Mouse (Mus musculus) heart, embryonic 14.5 days (tissue): Measurements from ENCODE around the gene Parp6. TPM values are rescaled to one million over a fixed set of nuclear protein-coding genes. Genes with fewer than 3 reads are reported as not detected.

Experiments used
- ATAC-seq: fragments of 200-750 bp; cut with Nextera tagmentation; 2 replicates; pipeline ENCODE4 v1.8.0; 2017; ENCODE audit warnings: low read depth, moderate TSS enrichment; ENCODE audit not compliant: insufficient number of reproducible peaks, insufficient read depth, low FRiP score
- H3K27ac ChIP-seq, 2 experiments: fragments of 200-500 bp in 1 of 2; fragments of 300-500 bp in 1 of 2; sonication (generic) in 1 of 2; replicated peaks in 1 of 2; 2 replicates each; pipeline ENCODE4 v1.5.1; 2012 to 2014; ENCODE audit warnings: low read depth in 2 of 2, low read length in 2 of 2, control low read depth in 1 of 2, mild to moderate bottlenecking in 1 of 2, mixed read lengths in 1 of 2; ENCODE audit not compliant: control insufficient read depth in 1 of 2, insufficient read depth in 1 of 2
- H3K27me3 ChIP-seq: fragments of 300-500 bp; sonication (generic); 2 replicates; pipeline ENCODE4 v1.6.1; 2014; ENCODE audit warnings: mild to moderate bottlenecking, low read length, control low read depth; ENCODE audit not compliant: control insufficient read depth, insufficient read depth
- H3K36me3 ChIP-seq: fragments of 300-500 bp; sonication (generic); 2 replicates; pipeline ENCODE4 v1.6.1; 2014; ENCODE audit warnings: mild to moderate bottlenecking, control low read depth, low read length, mixed read lengths; ENCODE audit not compliant: control insufficient read depth, insufficient read depth
- H3K4me1 ChIP-seq, 2 experiments: fragments of 200-500 bp in 1 of 2; fragments of 300-500 bp in 1 of 2; sonication (generic) in 1 of 2; 2 replicates each; pipeline ENCODE4 v1.6.1; 2012 to 2014; ENCODE audit warnings: low read length in 2 of 2, control low read depth in 1 of 2, mixed read lengths in 1 of 2; ENCODE audit not compliant: control insufficient read depth in 2 of 2, insufficient read depth in 2 of 2
- H3K4me2 ChIP-seq: fragments of 300-500 bp; sonication (generic); 2 replicates; pipeline ENCODE4 v1.6.1; 2014; ENCODE audit warnings: mild to moderate bottlenecking, low read length
- H3K4me3 ChIP-seq, 2 experiments: fragments of 200-500 bp in 1 of 2; fragments of 300-500 bp in 1 of 2; sonication (generic) in 1 of 2; 2 replicates each; pipeline ENCODE4 v1.5.1; 2012 to 2014; ENCODE audit warnings: low read length in 2 of 2, mild to moderate bottlenecking in 2 of 2, control low read depth in 1 of 2, low read depth in 1 of 2, moderate library complexity in 1 of 2; ENCODE audit not compliant: control insufficient read depth in 1 of 2, insufficient read depth in 1 of 2
- H3K9ac ChIP-seq: fragments of 300-500 bp; sonication (generic); 2 replicates; pipeline ENCODE4 v1.6.1; 2014; ENCODE audit warnings: mild to moderate bottlenecking, low read length
- H3K9me3 ChIP-seq: fragments of 300-500 bp; sonication (generic); 2 replicates; pipeline ENCODE4 v1.6.1; 2016; ENCODE audit warnings: low read length, control low read depth; ENCODE audit not compliant: control insufficient read depth
- WGBS: fragments of 180-500 bp; shearing (Covaris S2); extraction: QIAGEN DNeasy Blood & Tissue Kit; methylation state at CpG from one replicate; pipeline ENCODE4 v1.1.7; 2014; 5-methylcytosine and 5-hydroxymethylcytosine counted together
- polyA plus RNA-seq: library from polyadenylated mRNA; unstranded; fragments of >200 nt; fragmentation: Nextera tagmentation; extraction: Ambion mirVana; gene quantifications from 2 replicates; pipeline ENCODE4 v1.2.1, GENCODE M21; 2014

The Parp6 gene
- polyA plus RNA-seq, 1 experiment from 2014 or later: 24.6 TPM

- H3K4me3 ChIP-seq: peak overlapping the region; percentile 75 to 98
- H3K27ac ChIP-seq: peak overlapping the region; percentile 99 to 100
- peaks cover 32% of the 10 kb centered on the region for H3K36me3 ChIP-seq
- under 1% methylated on average over 64 of the region's 65 CpGs for WGBS
- peaks cover 14 to 42% of the 10 kb centered on the region in 2 experiments for H3K4me1 ChIP-seq
- H3K9ac ChIP-seq: peak overlapping the region; percentile 98
- H3K27me3 ChIP-seq: no peaks in the 10 kb centered on the region
- ATAC-seq: peak; percentile 14; the same call in 1 of the 2 replicates
- H3K9me3 ChIP-seq: no peaks in the 10 kb centered on the region
- peak overlapping the region; percentile 74 for H3K4me2 ChIP-seq
Measured at GRCm38 (mm10) chr9:59656635-59657617, 39.8 kb downstream of the Parp6 start.

GRCm38 (mm10) chr9:59658146-59658545 lies 41.1 kb downstream of the Parp6 start:
- H3K9me3 ChIP-seq: no peaks in the 10 kb centered on the region
- H3K27me3 ChIP-seq: no peaks in the 10 kb centered on the region
- H3K4me1 ChIP-seq: peaks cover 22 to 54% of the 10 kb centered on the region in 2 experiments
- H3K9ac ChIP-seq: peak overlapping the region; percentile 98
- peak overlapping the region; percentile 74 for H3K4me2 ChIP-seq
- ATAC-seq: no peak
- WGBS: 6% methylated on average over 4 of the region's 4 CpGs
- H3K36me3 ChIP-seq: peaks cover 44% of the 10 kb centered on the region
- peak overlapping the region; percentile 75 to 98 for H3K4me3 ChIP-seq
- peak overlapping the region; percentile 99 to 100 for H3K27ac ChIP-seq

GRCm38 (mm10) chr9:59659036-59660026 lies 42.2 kb downstream of the Parp6 start:
- peak overlapping the region; percentile 25 to 75; a peak in 3 of 4 replicates for H3K4me3 ChIP-seq
- no peaks in the 10 kb centered on the region for H3K27me3 ChIP-seq
- peak overlapping the region; percentile 85 to 99 for H3K27ac ChIP-seq
- WGBS: 20% methylated on average over 14 of the region's 14 CpGs
- H3K36me3 ChIP-seq: peaks cover 56% of the 10 kb centered on the region
- peaks cover 26 to 66% of the 10 kb centered on the region in 2 experiments for H3K4me1 ChIP-seq
- no peak for ATAC-seq
- H3K9me3 ChIP-seq: no peaks in the 10 kb centered on the region
- peak overlapping the region; percentile 74 for H3K4me2 ChIP-seq
- peak overlapping the region; percentile 98 for H3K9ac ChIP-seq

- 23% methylated on average over 10 of the region's 10 CpGs for WGBS
- ATAC-seq: no peak
Measured at GRCm38 (mm10) chr9:59660421-59660820, 43.3 kb downstream of the Parp6 start.

GRCm38 (mm10) chr9:59661298-59661975 lies 44.4 kb downstream of the Parp6 start:
- H3K4me1 ChIP-seq: peaks cover 28 to 80% of the 10 kb centered on the region in 2 experiments
- H3K4me2 ChIP-seq: peak overlapping the region; percentile 74
- H3K27ac ChIP-seq: peak overlapping the region; percentile 85 to 99
- peaks cover 77% of the 10 kb centered on the region for H3K36me3 ChIP-seq
- no peaks in the 10 kb centered on the region for H3K9me3 ChIP-seq
- 29% methylated on average over 6 of the region's 6 CpGs for WGBS
- no peaks in the 10 kb centered on the region for H3K27me3 ChIP-seq
- ATAC-seq: no peak
- H3K9ac ChIP-seq: peak overlapping the region; percentile 62
- peak overlapping the region; percentile 19 to 75 for H3K4me3 ChIP-seq

More at GRCm38 (mm10) chr9:59660421-59660820, 43.3 kb downstream of the Parp6 start:
- Histone ChIP-seq H3K27ac (peak overlapping the region; percentile 85 to 99), H3K9ac (peak overlapping the region; percentile 62), H3K4me1 (peaks cover 28 to 73% of the 10 kb centered on the region in 2 experiments), H3K27me3 (no peaks in the 10 kb centered on the region), H3K4me2 (peak overlapping the region; percentile 74), H3K36me3 (peaks cover 67% of the 10 kb centered on the region), H3K9me3 (no peaks in the 10 kb centered on the region), H3K4me3 (peak overlapping the region; percentile 15 to 75)

GRCm38 (mm10) chr9:59663226-59663625 lies 46.1 kb downstream of the Parp6 start:
- 69% methylated on average over 7 of the region's 7 CpGs for WGBS
- H3K27ac ChIP-seq: peak overlapping the region in 1 of 2 experiments; percentile 61; a peak in 1 of 4 replicates
- no peak for ATAC-seq

More at GRCm38 (mm10) chr9:59663226-59663625, 46.1 kb downstream of the Parp6 start:
- Histone ChIP-seq H3K4me3 (no peak overlapping the region), H3K36me3 (peaks cover 93% of the 10 kb centered on the region), H3K9me3 (no peaks in the 10 kb centered on the region), H3K4me1 (peaks cover 32 to 92% of the 10 kb centered on the region in 2 experiments), H3K4me2 (peak overlapping the region; percentile 74), H3K27me3 (no peaks in the 10 kb centered on the region), H3K9ac (peak overlapping the region; percentile 26; the same call in 1 of the 2 replicates)
